Mouse (Mus musculus): Measurements from ENCODE around the gene Ints3. TPM values are rescaled to one million over a fixed set of nuclear protein-coding genes. Genes with fewer than 3 reads are reported as not detected.

The Ints3 gene
- polyA plus RNA-seq, 1 experiment from 2014 or later, result 35.0 TPM

DNA sequence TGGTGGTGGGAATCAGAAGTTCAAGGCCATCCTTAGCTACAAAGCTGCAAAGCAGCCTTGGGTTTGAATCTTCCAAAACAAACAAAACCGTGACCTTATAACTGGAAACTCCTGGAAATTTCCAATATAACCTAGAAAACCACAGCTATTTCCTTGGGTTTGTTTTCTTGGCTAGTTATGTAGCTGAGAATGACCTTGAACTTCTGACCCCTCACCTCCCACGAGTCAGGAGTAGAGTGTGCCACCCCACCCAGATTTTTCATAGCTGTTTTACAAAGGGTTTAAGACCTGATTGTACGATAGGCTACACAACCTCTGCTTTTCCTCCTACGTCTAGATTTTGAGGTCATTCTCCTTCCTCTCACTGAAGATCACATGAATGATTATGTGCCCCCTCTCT lies 3.7 kb upstream of the Ints3 start:
- peaks cover 12% of the 10 kb centered on the region for H3K4me1 ChIP-seq (replicated peaks)
- no peak for ATAC-seq (ENCODE audit: low FRiP score, low read depth)
- no peak overlapping the region for H3K27ac ChIP-seq (replicated peaks)
- no peaks in the 10 kb centered on the region for H3K9me3 ChIP-seq
- 85% methylated on average over 4 of the region's 4 CpGs for WGBS
- H3K27me3 ChIP-seq, result no peaks in the 10 kb centered on the region
- no peaks in the 10 kb centered on the region for H3K36me3 ChIP-seq
- no peak overlapping the region for H3K4me3 ChIP-seq
- no peak overlapping the region for H3K9ac ChIP-seq
- no peak overlapping the region for H3K4me2 ChIP-seq

- H3K36me3 ChIP-seq, result no peaks in the 10 kb centered on the region
- H3K27me3 ChIP-seq, result no peaks in the 10 kb centered on the region
- no peak for ATAC-seq (ENCODE audit: low FRiP score, low read depth)
- H3K4me3 ChIP-seq, result peak overlapping the region; percentile 72
- H3K9ac ChIP-seq, result peak overlapping the region; percentile 39; the same call in 1 of the 2 replicates
- H3K4me2 ChIP-seq, result peak overlapping the region; percentile 90
- peak overlapping the region; percentile 75 for H3K27ac ChIP-seq (replicated peaks)
- H3K9me3 ChIP-seq, result no peaks in the 10 kb centered on the region
- peaks cover 33% of the 10 kb centered on the region for H3K4me1 ChIP-seq (replicated peaks)
- 57% methylated on average over 11 of the region's 11 CpGs for WGBS
Observed at GRCm38 (mm10) chr3:90434073-90434730, 780 bp upstream of the Ints3 start.

DNA sequence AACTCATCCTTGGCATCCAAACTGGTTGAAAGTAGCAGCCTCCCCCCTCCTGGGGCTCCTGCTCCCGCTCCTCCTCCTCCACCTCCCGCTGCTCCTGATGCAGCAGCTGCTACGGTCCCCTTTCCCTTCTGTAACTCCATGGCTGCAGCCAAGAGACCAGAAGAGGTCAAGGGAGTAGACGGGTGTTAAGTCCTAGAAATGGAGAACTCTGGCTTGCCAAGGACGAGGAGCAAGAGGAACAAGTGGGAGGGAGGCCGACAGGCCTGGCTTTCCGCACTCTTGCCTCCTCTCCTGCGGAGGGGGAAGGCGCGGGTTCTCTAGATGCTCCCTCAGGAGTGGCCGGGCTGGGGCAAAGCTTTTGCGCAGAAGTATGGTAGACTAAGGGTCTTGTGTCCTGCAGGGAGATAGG lies 607 bp downstream of the Ints3 start:
- peaks cover 36% of the 10 kb centered on the region for H3K4me1 ChIP-seq (replicated peaks)
- peak overlapping the region; percentile 90 for H3K9ac ChIP-seq
- H3K4me2 ChIP-seq, result peak overlapping the region; percentile 90
- no peaks in the 10 kb centered on the region for H3K36me3 ChIP-seq
- under 1% methylated on average over 10 of the region's 12 CpGs for WGBS
- H3K27ac ChIP-seq (replicated peaks), result peak overlapping the region; percentile 94
- H3K9me3 ChIP-seq, result no peaks in the 10 kb centered on the region
- H3K4me3 ChIP-seq, result peak overlapping the region; percentile 72
- peak; percentile 29 for ATAC-seq (ENCODE audit: low FRiP score, low read depth)
- no peaks in the 10 kb centered on the region for H3K27me3 ChIP-seq

GRCm38 (mm10) chr3:90432348-90432747 lies 1.1 kb downstream of the Ints3 start:
- Histone ChIP-seq H3K4me3 (peak overlapping the region; percentile 72), H3K27ac (replicated peaks) (peak overlapping the region; percentile 94; the same call in 1 of the 2 replicates), H3K4me1 (replicated peaks) (peaks cover 36% of the 10 kb centered on the region), H3K36me3 (no peaks in the 10 kb centered on the region), H3K4me2 (peak overlapping the region; percentile 90), H3K9me3 (no peaks in the 10 kb centered on the region), H3K9ac (peak overlapping the region; percentile 90), H3K27me3 (no peaks in the 10 kb centered on the region)
- 15% methylated on average over 2 of the region's 2 CpGs for WGBS
- ATAC-seq (ENCODE audit: low FRiP score, low read depth), result no peak

GRCm38 (mm10) chr3:90429576-90429975 lies 3.8 kb downstream of the Ints3 start:
- no peak for ATAC-seq (ENCODE audit: low FRiP score, low read depth)
- Histone ChIP-seq H3K36me3 (no peaks in the 10 kb centered on the region), H3K27me3 (no peaks in the 10 kb centered on the region), H3K9ac (no peak overlapping the region), H3K9me3 (no peaks in the 10 kb centered on the region), H3K27ac (replicated peaks) (no peak overlapping the region), H3K4me2 (no peak overlapping the region), H3K4me1 (replicated peaks) (peaks cover 36% of the 10 kb centered on the region), H3K4me3 (no peak overlapping the region)
- WGBS, result 90% methylated on average over 3 of the region's 3 CpGs

GRCm38 (mm10) chr3:90428186-90428585 lies 5.2 kb downstream of the Ints3 start:
- ATAC-seq (ENCODE audit: low FRiP score, low read depth), result no peak
- Histone ChIP-seq H3K27ac (replicated peaks) (no peak overlapping the region), H3K9ac (no peak overlapping the region), H3K4me2 (no peak overlapping the region), H3K36me3 (peaks cover 7% of the 10 kb centered on the region), H3K4me1 (replicated peaks) (peaks cover 31% of the 10 kb centered on the region), H3K27me3 (no peaks in the 10 kb centered on the region), H3K9me3 (no peaks in the 10 kb centered on the region), H3K4me3 (no peak overlapping the region)
- 86% methylated on average over 6 of the region's 6 CpGs for WGBS

DNA sequence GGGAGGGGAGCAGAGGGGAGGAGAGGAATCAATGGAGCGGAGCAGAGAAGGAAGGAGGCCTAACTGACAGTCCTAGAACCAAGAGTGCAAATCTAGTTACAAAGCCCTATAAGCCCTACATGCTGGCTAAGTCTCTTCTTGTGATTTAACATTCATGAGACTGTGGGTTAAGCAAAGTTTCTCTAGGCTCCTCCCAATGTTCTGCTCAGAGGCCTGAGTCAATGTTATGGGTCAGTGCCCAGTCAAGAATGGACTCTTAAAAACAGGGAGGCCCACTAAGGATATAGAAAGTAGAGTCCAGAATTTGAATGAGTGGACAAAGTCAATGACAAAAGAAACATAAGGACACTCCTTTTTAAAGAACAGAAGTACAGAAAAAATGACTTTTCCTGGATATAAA lies 5.8 kb downstream of the Ints3 start:
- peaks cover 12% of the 10 kb centered on the region for H3K36me3 ChIP-seq
- H3K4me2 ChIP-seq, result no peak overlapping the region
- no peaks in the 10 kb centered on the region for H3K9me3 ChIP-seq
- H3K4me3 ChIP-seq, result no peak overlapping the region
- no peak overlapping the region for H3K27ac ChIP-seq (replicated peaks)
- H3K9ac ChIP-seq, result no peak overlapping the region
- WGBS, result 68% methylated on average over 1 of the region's 1 CpGs
- ATAC-seq (ENCODE audit: low FRiP score, low read depth), result no peak
- H3K27me3 ChIP-seq, result no peaks in the 10 kb centered on the region
- H3K4me1 ChIP-seq (replicated peaks), result peaks cover 29% of the 10 kb centered on the region

GRCm38 (mm10) chr3:90425499-90425898 lies 7.9 kb downstream of the Ints3 start:
- ATAC-seq (ENCODE audit: low FRiP score, low read depth), result no peak
- Histone ChIP-seq H3K4me3 (no peak overlapping the region), H3K27ac (replicated peaks) (no peak overlapping the region), H3K36me3 (peaks cover 26% of the 10 kb centered on the region), H3K27me3 (no peaks in the 10 kb centered on the region), H3K4me2 (no peak overlapping the region), H3K4me1 (replicated peaks) (peaks cover 9% of the 10 kb centered on the region; the same call in 1 of the 2 replicates), H3K9ac (no peak overlapping the region), H3K9me3 (no peaks in the 10 kb centered on the region)
- WGBS, result 94% methylated on average over 2 of the region's 2 CpGs

- no peak overlapping the region for H3K4me2 ChIP-seq
- ATAC-seq (ENCODE audit: low FRiP score, low read depth), result no peak
- peaks cover 43% of the 10 kb centered on the region for H3K36me3 ChIP-seq
- H3K4me1 ChIP-seq (replicated peaks), result 0 out of 2 replicates have a peak, but pooled peaks cover 3% of the 10 kb centered on the region
- no peaks in the 10 kb centered on the region for H3K27me3 ChIP-seq
- no peaks in the 10 kb centered on the region for H3K9me3 ChIP-seq
- no peak overlapping the region for H3K9ac ChIP-seq
- no peak overlapping the region for H3K4me3 ChIP-seq
- no peak overlapping the region for H3K27ac ChIP-seq (replicated peaks)
Observed at GRCm38 (mm10) chr3:90423549-90423948, 9.9 kb downstream of the Ints3 start.

- Histone ChIP-seq H3K36me3 (peaks cover 60% of the 10 kb centered on the region), H3K9ac (no peak overlapping the region)
- 93% methylated on average over 6 of the region's 6 CpGs for WGBS
Observed at GRCm38 (mm10) chr3:90420696-90421095, 12.7 kb downstream of the Ints3 start.

GRCm38 (mm10) chr3:90413011-90413396 lies 20.4 kb downstream of the Ints3 start:
- 0 out of 2 replicates have a peak, but pooled peaks have one; percentile 8 for ATAC-seq (ENCODE audit: low FRiP score, low read depth)
- H3K36me3 ChIP-seq, result peaks cover 75% of the 10 kb centered on the region

More at GRCm38 (mm10) chr3:90420696-90421095, 12.7 kb downstream of the Ints3 start:
- Histone ChIP-seq H3K9me3 (no peaks in the 10 kb centered on the region), H3K4me1 (replicated peaks) (no peaks in the 10 kb centered on the region), H3K4me3 (no peak overlapping the region), H3K4me2 (no peak overlapping the region), H3K27ac (replicated peaks) (no peak overlapping the region), H3K27me3 (no peaks in the 10 kb centered on the region)
- ATAC-seq (ENCODE audit: low FRiP score, low read depth), result no peak

GRCm38 (mm10) chr3:90412312-90413010 lies 21.0 kb downstream of the Ints3 start:
- Histone ChIP-seq H3K4me1 (replicated peaks) (no peaks in the 10 kb centered on the region), H3K4me3 (no peak overlapping the region), H3K4me2 (no peak overlapping the region), H3K27ac (replicated peaks) (no peak overlapping the region), H3K9ac (no peak overlapping the region), H3K27me3 (no peaks in the 10 kb centered on the region), H3K9me3 (no peaks in the 10 kb centered on the region), H3K36me3 (peaks cover 79% of the 10 kb centered on the region)
- ATAC-seq (ENCODE audit: low FRiP score, low read depth), result peak; percentile 51; the same call in 1 of the 2 replicates
- WGBS, result 53% methylated on average over 5 of the region's 5 CpGs

More at GRCm38 (mm10) chr3:90413011-90413396, 20.4 kb downstream of the Ints3 start:
- no peaks in the 10 kb centered on the region for H3K9me3 ChIP-seq
- H3K27ac ChIP-seq (replicated peaks), result no peak overlapping the region
- H3K4me2 ChIP-seq, result no peak overlapping the region
- H3K4me1 ChIP-seq (replicated peaks), result no peaks in the 10 kb centered on the region
- no peak overlapping the region for H3K4me3 ChIP-seq
- H3K9ac ChIP-seq, result no peak overlapping the region
- 78% methylated on average over 3 of the region's 3 CpGs for WGBS
- no peaks in the 10 kb centered on the region for H3K27me3 ChIP-seq

Data from hindbrain, embryonic 15.5 days (tissue).